Mouse (Mus musculus) kidney, adult 2 months (tissue): ENCODE data around the gene Ctnna3.

Experiments used
- CTCF ChIP-seq: fragments of 200-500 bp; conservative IDR thresholded peaks from 2 replicates; pipeline ENCODE4 v1.5.1; 2011; ENCODE audit warnings: low read depth, mild to moderate bottlenecking, control low read depth, low read length, moderate library complexity, mixed read lengths; ENCODE audit not compliant: insufficient read depth, insufficient read length
- POLR2A ChIP-seq: fragments of 200-500 bp; IDR thresholded peaks from one replicate; pipeline ENCODE4 v1.6.1; 2011; ENCODE audit warnings: low read depth, low read length, control low read depth

DNA sequence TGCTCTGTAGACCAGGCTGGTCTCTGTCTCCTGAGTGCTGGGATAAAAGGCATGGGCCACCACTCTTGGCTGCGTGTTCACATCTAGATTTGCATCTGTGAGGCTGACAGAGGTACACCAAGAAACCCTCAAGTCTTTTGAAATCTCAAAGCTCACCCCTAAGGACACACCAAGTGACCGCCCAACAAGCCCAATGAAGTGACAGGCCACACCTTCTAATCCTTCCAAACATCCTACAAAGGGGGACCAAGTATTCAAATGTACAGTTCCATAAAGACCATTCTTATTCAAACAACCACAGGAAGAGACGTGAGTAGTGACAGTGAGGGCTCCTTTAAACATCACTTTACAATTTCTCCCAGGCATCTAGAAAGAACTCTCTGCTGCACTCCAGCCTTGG is 94.1 kb downstream of the Ctnna3 start:
- TF ChIP-seq CTCF (no peak), POLR2A (no peak)
